Mouse (Mus musculus) heart, embryonic 11.5 days (tissue): ENCODE measurements around the gene Abhd17a. TPM values are rescaled to one million over a fixed set of nuclear protein-coding genes. Genes with fewer than 3 reads are reported as not detected.

Experiments used
- ATAC-seq: fragments of 200-750 bp; cut with Nextera tagmentation; replicated peaks from 2 replicates; pipeline ENCODE4 v1.8.0; 2017; ENCODE audit warnings: moderate library complexity; ENCODE audit not compliant: insufficient number of reproducible peaks, low FRiP score, low TSS enrichment
- H3K27ac ChIP-seq: fragments of 300-500 bp; sonication (generic); 2 replicates; pipeline ENCODE4 v1.5.1; 2014; ENCODE audit warnings: mild to moderate bottlenecking, low read depth, low read length
- H3K27me3 ChIP-seq: fragments of 300-500 bp; sonication (generic); 2 replicates; pipeline ENCODE4 v1.6.1; 2014; ENCODE audit warnings: mild to moderate bottlenecking, low read length, mixed read lengths; ENCODE audit not compliant: control insufficient read depth, insufficient read depth
- H3K36me3 ChIP-seq: fragments of 300-500 bp; sonication (generic); 2 replicates; pipeline ENCODE4 v1.6.1; 2014; ENCODE audit warnings: mild to moderate bottlenecking, low read length, moderate library complexity, mixed read lengths; ENCODE audit not compliant: control insufficient read depth, insufficient read depth
- H3K4me1 ChIP-seq: fragments of 300-500 bp; sonication (generic); 2 replicates; pipeline ENCODE4 v1.6.1; 2014; ENCODE audit warnings: low read length; ENCODE audit not compliant: control insufficient read depth, insufficient read depth
- H3K4me2 ChIP-seq: fragments of 300-500 bp; sonication (generic); 2 replicates; pipeline ENCODE4 v1.6.1; 2014; ENCODE audit warnings: mild to moderate bottlenecking, moderate library complexity
- H3K4me3 ChIP-seq: fragments of 300-500 bp; sonication (generic); 2 replicates; pipeline ENCODE4 v1.5.1; 2014; ENCODE audit warnings: low read depth, low read length
- H3K9ac ChIP-seq: fragments of 300-500 bp; sonication (generic); 2 replicates; pipeline ENCODE4 v1.6.1; 2014; ENCODE audit warnings: mild to moderate bottlenecking, low read depth, low read length, moderate library complexity
- H3K9me3 ChIP-seq: fragments of 300-500 bp; sonication (generic); replicated peaks from 2 replicates; pipeline ENCODE4 v1.6.1; 2016; ENCODE audit warnings: low read length; ENCODE audit not compliant: control insufficient read depth
- WGBS: fragments of 180-500 bp; shearing (Covaris S2); extraction: QIAGEN DNeasy Blood & Tissue Kit; methylation state at CpG from one replicate; pipeline ENCODE4 v1.1.7; 2014; ENCODE audit not compliant: insufficient replicate concordance; 5-methylcytosine and 5-hydroxymethylcytosine counted together
- polyA plus RNA-seq: library from polyadenylated mRNA; unstranded; fragments of >200 nt; fragmentation: Nextera tagmentation; extraction: Ambion mirVana; gene quantifications from 2 replicates; pipeline ENCODE4 v1.2.1, GENCODE M21; 2014

The Abhd17a gene
- polyA plus RNA-seq, 1 experiment from 2014 or later, result 94.3 TPM

DNA sequence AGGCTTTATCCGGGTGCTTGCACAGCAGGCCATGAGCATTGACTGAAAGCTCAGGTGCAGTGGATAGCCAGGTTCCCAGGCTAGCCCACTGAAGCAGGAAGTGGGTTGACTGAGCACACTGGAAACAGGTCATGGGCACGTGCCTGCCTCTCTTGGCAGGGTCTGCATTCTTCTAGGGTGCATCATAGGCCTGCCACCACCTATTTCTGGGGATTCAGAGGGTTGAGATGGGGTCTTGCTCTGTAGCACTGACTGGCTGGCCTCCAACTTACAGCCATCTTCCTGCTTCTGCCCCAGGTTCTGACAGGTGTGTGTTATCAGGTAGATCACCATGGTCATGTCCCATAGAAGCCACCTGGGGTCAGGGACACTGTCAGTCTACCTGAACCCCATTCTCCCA, 14.8 kb upstream of the Abhd17a start:
- Histone ChIP-seq H3K4me3 (no peak overlapping the region), H3K27ac (no peak overlapping the region), H3K36me3 (peaks cover 13% of the 10 kb centered on the region), H3K4me2 (no peak overlapping the region; the same call in 1 of the 2 replicates), H3K4me1 (peaks cover 7% of the 10 kb centered on the region), H3K27me3 (no peaks in the 10 kb centered on the region), H3K9ac (no peak overlapping the region), H3K9me3 (no peaks in the 10 kb centered on the region)
- WGBS, result 82% methylated on average over 2 of the region's 2 CpGs
- ATAC-seq, result no peak

DNA sequence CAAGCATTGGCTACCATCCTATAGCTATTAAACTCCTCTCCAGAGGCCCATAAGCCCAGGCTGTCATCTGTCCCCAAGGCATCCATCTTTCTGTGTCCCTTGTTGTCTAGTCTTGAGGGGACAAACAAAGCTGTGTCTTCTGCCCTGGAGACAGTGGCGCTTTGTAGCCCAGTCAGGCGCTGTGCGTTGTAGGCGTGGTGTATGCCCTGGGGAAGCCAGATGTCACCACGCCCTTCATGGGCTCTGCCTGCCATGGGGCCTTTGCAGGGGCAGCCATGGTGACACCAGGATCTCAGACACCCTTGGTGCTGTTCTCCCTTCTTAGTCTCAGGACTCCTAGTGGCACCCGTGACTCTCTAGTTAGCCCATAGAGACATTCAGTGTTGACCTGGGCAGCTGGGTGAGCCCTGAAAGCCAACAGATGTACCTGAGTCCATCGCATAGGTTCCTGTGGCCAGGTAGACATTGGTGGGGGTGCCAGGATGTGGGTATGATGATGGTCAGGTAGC, 13.9 kb upstream of the Abhd17a start:
- peak overlapping the region; percentile 58; the same call in 1 of the 2 replicates for H3K27ac ChIP-seq
- H3K4me3 ChIP-seq, result peak overlapping the region; percentile 65
- no peak for ATAC-seq
- H3K9me3 ChIP-seq, result no peaks in the 10 kb centered on the region
- 87% methylated on average over 7 of the region's 7 CpGs for WGBS
- peak overlapping the region; percentile 71 for H3K9ac ChIP-seq
- H3K36me3 ChIP-seq, result peaks cover 13% of the 10 kb centered on the region
- peaks cover 7% of the 10 kb centered on the region for H3K4me1 ChIP-seq
- H3K4me2 ChIP-seq, result peak overlapping the region; percentile 80
- no peaks in the 10 kb centered on the region for H3K27me3 ChIP-seq

DNA sequence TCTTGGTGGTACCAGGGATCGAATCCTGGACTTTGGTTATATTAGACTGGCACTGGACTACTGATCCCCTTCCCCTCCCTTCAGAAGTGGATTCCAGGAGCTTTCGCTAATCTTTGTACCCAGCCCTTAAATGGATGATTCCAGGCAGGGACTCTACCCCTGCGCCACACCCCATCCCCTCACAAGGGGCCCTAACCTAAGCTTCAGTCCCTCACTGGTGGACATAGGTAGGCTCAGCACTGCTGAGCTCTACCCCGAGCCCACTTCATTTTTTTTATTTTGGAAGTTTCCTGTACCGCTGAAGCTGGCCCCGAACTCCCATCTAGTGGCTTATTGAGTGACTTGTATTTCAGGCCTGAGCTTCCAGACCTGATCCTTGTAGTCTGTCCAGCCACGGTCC, 13.2 kb upstream of the Abhd17a start:
- H3K4me1 ChIP-seq, result peaks cover 7% of the 10 kb centered on the region
- no peaks in the 10 kb centered on the region for H3K27me3 ChIP-seq
- ATAC-seq, result no peak
- H3K4me2 ChIP-seq, result peak overlapping the region; percentile 80
- WGBS, result 32% methylated on average over 7 of the region's 7 CpGs
- peak overlapping the region; percentile 58 for H3K27ac ChIP-seq
- H3K36me3 ChIP-seq, result peaks cover 12% of the 10 kb centered on the region
- H3K9ac ChIP-seq, result peak overlapping the region; percentile 71
- peak overlapping the region; percentile 65 for H3K4me3 ChIP-seq
- H3K9me3 ChIP-seq, result no peaks in the 10 kb centered on the region

DNA sequence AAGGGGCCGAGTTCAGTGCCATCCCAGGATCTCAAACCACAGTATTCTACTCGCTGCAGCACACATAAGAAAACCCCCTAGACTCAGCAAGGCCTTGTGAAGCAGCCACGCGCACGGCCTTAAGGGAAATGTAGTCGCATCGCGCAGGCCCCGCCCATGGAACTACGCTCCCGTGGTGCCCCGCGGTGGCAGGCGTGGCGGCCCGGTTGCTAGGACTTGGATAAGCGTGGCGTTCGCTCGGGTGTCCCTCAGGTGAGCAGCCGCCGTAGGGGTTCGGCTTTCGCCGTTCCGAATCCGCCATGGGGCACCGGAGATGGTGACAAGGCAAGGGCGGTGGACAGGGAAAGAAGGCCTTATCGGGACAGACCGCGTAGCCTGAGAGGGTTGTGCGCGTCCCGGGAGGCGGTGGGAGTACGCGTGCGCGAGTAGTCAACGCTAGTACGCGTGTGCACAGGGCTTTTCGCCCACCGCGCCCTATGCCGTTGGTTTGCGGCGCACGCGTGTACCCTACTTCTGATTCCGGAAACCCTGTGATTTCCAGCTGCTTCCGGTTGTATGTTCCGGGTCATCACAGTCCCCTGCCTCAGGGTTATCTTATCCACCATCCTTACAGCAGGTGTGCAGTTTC, 12.7 kb upstream of the Abhd17a start, which contains the start of the genes Scamp4 and Adat3:
Gene Scamp4 (plus strand): TSS at position 175 of the 628 bp plus-strand sequence.
Gene Adat3 (plus strand): TSS at position 183 of the 628 bp plus-strand sequence.
- Histone ChIP-seq H3K4me1 (peaks cover 7% of the 10 kb centered on the region), H3K27ac (peak within 1 kb of the TSS; percentile 58), H3K9me3 (no peaks in the 10 kb centered on the region), H3K4me2 (peak within 1 kb of the TSS; percentile 80), H3K4me3 (peak within 1 kb of the TSS; percentile 65), H3K36me3 (peaks cover 8% of the 10 kb centered on the region; the same call in 1 of the 2 replicates), H3K9ac (peak within 1 kb of the TSS; percentile 71), H3K27me3 (no peaks in the 10 kb centered on the region)
- ATAC-seq, result peak; percentile 87
- under 1% methylated on average over 54 of the region's 54 CpGs for WGBS

DNA sequence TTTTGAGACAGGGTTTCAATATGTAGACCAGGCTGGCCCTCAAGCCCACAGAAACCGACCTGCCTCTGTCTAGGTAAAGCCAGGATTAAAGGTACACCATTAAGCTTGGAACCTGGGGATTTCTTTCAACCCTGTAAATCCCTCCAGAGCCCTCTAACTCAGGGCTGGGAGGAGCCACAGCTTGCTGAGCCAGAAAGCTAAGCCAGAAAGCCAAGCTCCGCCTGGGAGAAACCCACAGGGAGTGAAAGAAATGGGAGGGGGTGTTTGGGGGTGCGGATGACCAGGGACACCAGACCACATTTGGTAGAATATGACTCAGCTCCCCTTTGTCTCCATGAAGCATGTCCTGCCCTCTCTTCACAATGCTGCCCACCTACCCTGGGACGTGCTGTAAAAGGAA, 6.2 kb upstream of the Abhd17a start:
- Histone ChIP-seq H3K9ac (no peak overlapping the region), H3K4me3 (no peak overlapping the region), H3K4me2 (no peak overlapping the region), H3K9me3 (no peaks in the 10 kb centered on the region), H3K27ac (no peak overlapping the region), H3K27me3 (no peaks in the 10 kb centered on the region), H3K36me3 (no peaks in the 10 kb centered on the region), H3K4me1 (no peaks in the 10 kb centered on the region)
- 31% methylated on average over 4 of the region's 4 CpGs for WGBS
- no peak for ATAC-seq

DNA sequence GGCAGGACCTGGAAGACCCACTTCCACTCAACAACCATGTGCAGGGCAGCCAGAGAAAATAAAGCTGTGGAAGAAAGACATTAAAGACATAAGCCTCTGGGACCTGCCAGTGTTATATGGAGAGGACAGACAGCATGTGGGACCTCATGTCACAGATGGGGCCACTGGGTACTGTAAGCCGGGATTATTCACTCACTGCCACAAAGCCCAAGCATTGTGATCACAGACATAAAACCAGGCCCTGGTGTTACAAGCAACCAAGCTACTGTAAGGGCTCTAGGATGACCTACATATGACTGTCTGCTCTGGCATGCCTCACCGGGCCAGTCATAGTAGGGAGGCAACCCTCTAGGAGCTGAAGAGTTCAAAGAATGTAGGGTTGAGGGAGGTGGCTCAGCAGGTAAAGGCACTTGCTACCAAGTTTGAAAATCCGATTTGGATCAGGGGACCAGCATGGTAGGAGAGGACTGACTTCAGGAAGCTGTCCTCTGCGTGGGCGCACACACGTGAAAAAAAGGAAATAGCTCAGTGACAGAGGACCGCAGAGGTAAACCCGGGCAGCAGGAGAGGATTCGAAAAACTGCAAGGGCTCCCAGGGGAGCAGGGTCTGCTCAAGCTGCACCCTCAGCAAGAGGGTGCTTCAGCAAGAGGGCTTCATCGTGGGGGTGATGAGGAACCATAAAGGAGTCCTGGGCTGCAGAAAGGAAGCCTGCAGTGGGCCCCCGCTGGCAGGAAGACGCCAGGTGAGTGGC, 838 bp downstream of the Abhd17a start:
- peak overlapping the region; percentile 92 for H3K4me3 ChIP-seq
- peaks cover 21% of the 10 kb centered on the region for H3K4me1 ChIP-seq
- no peak for ATAC-seq
- peak overlapping the region; percentile 55; the same call in 1 of the 2 replicates for H3K27ac ChIP-seq
- H3K9me3 ChIP-seq, result no peaks in the 10 kb centered on the region
- peak overlapping the region; percentile 91 for H3K9ac ChIP-seq
- H3K27me3 ChIP-seq, result no peaks in the 10 kb centered on the region
- H3K36me3 ChIP-seq, result no peaks in the 10 kb centered on the region
- WGBS, result 12% methylated on average over 12 of the region's 12 CpGs
- H3K4me2 ChIP-seq, result peak overlapping the region; percentile 87

DNA sequence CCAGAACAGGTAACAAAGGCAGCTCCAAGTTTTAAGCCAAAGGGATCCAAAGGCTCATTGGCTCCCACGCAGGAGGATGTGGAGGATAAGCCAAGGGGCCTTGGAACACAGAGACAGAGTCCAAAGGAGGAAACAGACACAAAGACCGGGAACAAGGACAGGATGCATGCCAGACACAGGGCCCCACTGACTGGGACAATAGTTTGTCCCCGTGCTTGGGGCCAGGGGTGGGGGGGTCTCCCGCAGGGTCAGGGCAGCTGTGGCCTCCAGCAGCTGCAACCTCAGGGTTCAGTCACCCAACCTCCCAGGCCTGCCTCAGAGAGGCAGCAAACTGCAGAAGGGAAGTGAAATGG, 2.9 kb downstream of the Abhd17a start:
- ATAC-seq, result no peak
- 41% methylated on average over 3 of the region's 4 CpGs for WGBS
- H3K36me3 ChIP-seq, result peaks cover 4% of the 10 kb centered on the region
- H3K4me2 ChIP-seq, result peak overlapping the region; percentile 36
- peaks cover 21% of the 10 kb centered on the region for H3K4me1 ChIP-seq
- H3K9ac ChIP-seq, result peak overlapping the region; percentile 17
- H3K9me3 ChIP-seq, result no peaks in the 10 kb centered on the region
- peak overlapping the region; percentile 75 for H3K27ac ChIP-seq
- no peaks in the 10 kb centered on the region for H3K27me3 ChIP-seq
- H3K4me3 ChIP-seq, result no peak overlapping the region

DNA sequence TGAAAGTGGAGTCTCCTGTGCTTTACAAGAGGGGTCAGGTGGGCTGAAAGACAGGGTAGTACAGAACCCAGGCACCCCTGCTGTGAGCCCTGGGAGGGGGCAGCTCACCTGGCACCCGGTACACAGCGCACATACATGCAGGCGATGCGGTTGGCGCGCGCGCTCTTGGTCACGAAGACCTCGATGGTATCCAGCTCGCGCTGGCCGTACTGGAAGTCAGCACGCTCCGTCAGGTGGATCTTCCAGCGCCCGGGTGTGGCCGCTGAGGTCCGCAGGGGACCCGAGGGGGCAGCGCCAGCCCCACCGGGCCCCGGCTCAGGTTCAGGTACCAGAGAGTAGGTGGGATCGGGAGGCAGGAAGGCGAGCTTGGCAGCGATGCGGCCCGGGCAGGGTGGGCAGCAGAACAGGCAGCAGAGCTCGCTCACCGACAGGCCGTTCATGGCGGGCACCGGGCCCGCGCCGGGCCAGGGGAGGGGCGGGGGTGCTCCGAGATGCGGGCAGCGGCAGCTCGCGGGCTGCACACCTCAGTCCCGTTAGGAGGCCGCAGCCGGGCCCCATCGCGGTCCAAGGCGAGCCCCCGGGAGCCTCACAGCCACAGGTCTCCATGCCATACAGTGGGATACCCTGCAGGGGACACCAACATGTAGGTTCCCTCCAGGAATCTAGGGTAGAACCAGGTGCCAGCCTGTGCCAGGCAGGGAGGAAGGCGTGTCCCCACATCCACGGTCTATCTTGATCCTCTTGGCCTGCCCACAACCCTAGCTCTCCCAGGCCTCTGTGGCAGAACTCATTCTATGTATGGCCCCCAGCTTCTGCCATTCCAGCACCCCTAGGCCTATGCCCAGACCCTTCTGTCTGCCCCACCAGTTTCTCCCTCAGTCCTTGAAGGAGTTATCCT, 3.5 kb downstream of the Abhd17a start:
- Histone ChIP-seq H3K9ac (peak overlapping the region; percentile 17), H3K27ac (peak overlapping the region; percentile 75), H3K36me3 (peaks cover 4% of the 10 kb centered on the region), H3K4me1 (peaks cover 21% of the 10 kb centered on the region), H3K4me2 (peak overlapping the region; percentile 36), H3K9me3 (no peaks in the 10 kb centered on the region), H3K4me3 (no peak overlapping the region; the same call in 1 of the 2 replicates), H3K27me3 (no peaks in the 10 kb centered on the region)
- WGBS, result 90% methylated on average over 45 of the region's 51 CpGs
- ATAC-seq, result no peak
